Mouse (Mus musculus): ENCODE data around the gene Gm20388.

GRCm38 (mm10) chr8:123791845-123792225, 3881.2 kb downstream of the Gm20388 start:
- TF ChIP-seq CTCF (IDR thresholded peaks at IDR 0.05; ENCODE audit: borderline replicate concordance, extremely low read depth, insufficient read depth, insufficient read length), result no peak
- no peak for TF ChIP-seq POLR2A (IDR thresholded peaks at IDR 0.05; ENCODE audit: borderline replicate concordance, extremely low read depth, insufficient read depth, insufficient read length, poor library complexity, severe bottlenecking)

Measured in brain, embryonic 14.5 days (tissue).